Mouse (Mus musculus): Measurements from ENCODE around the gene Stap1.

The Stap1 gene

DNA sequence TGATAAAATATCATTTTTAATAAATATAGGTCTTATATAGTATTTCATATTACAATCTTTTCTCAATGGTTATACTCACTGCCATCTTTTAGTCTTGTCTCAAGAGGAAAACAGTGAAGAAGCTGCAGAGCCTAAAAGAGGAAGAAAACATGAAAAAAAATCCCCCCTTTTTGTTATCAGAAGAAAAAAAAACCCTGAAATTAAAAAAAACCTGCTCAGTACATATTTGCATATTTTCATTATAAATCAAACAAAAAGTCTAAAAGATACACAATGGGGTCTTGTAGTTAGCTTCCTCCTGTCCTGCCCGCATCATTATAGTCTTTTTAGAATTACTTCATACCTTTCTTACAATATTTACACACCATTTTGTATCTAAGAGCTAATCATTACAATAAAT lies 57.2 kb downstream of the Stap1 start:
- DNase-seq (ENCODE audit: low spot score) = no peak

DNA sequence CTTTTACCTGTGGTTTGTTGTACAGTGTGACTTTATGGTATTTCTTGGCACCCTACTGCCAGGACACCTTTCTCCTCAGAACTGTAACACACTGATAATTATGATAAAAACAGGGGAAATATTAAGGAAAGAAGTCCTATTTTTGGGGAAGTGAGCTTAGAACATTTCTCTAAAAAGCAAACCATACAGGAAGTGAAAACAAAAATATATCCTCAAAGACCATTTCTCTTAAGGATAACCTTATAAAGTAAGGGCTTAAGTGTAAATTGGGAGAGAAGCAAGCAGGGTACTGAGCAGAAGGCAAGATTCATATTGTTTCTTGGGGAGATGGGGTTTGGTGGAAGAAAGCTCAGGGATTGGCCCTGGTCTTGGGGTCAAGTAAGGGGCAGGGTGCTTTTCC lies 58.3 kb downstream of the Stap1 start:
- no peak for DNase-seq (ENCODE audit: low spot score)
